Mouse (Mus musculus): ENCODE results near the gene Npnt.

Gene Npnt

DNA sequence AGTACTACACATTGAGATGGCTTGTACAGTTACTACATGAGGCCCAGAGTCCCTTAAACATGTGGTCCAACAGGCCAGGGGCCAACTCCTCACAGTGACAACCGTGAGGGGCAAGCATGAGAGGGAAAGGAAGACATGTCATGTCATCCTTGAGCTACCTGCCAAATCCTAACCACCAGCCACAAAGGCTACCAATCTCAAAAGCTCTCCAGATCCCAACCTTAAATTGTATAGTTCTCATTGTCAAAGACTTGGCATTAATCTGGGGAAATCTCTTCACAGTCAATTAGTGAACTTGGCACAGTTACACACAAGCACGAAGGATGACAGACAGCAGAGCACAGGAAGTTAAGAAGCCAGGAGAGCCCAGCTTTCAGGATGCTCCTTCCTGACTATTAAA, 15.4 kb downstream of the Npnt start:
- no peak for DNase-seq

DNA sequence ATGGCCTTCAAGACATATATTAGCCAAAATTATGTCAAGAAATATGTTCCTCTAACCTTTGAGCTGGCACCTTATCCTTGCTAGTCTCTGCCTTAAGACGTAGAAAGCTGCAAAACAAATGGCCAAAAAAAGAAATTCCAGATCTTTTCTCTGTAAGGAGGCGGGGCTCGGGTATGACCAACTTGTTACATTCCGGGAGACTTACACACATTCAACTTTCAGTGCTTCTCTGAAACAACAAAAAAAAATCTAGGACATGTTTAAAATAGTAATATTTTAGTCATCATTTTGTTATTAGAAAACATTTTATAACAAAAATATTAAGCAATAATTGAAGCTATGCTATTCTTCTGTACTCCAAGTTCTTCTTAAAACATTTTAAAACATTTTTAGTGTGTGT, 18.6 kb downstream of the Npnt start:
- no peak for DNase-seq

DNA sequence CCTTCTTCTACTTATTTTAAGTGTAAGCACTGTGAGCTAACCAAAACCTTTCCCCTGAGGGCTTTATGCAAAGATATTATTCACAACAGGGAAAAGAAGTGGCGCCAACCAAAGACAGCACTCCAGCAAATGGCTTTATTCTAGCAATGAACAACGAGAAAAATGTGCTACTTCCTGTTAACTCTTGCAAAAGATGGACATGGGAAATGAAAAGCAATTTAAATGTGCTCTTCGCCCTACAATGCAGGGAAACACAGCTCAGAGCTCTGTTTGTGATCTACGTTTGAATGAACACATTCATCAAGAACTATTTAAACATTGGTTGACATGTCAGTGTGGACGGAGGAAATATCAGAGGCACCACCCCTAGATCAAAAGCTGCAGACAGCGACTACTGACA, 20.2 kb downstream of the Npnt start:
- no peak for DNase-seq

- no peak for DNase-seq
Observed at GRCm38 (mm10) chr3:132928186-132928585, 21.9 kb downstream of the Npnt start.

- no peak for DNase-seq
Observed at GRCm38 (mm10) chr3:132919798-132920197, 30.3 kb downstream of the Npnt start.

DNA sequence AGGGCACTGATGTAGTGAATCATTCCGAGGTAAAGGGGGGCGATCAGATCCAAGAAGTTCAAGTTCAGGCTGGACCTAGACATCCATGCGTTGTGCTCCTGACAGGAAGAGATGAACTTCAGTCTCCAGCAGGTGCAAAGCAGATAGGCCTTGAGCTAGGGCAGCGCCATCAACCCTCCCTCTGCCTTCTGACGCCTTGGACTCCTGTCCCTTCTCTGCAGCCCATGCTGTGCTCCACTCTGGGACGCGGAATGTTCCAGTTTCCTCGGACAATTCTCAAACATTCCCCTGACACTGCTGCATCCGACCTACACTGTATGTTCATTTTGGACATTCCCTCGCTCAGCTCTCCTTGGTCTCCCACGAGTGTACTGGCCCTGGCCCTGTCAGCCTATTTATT, 30.9 kb downstream of the Npnt start:
- DNase-seq = no peak

- DNase-seq = no peak
Observed at GRCm38 (mm10) chr3:132917356-132918090, 32.6 kb downstream of the Npnt start.

DNA sequence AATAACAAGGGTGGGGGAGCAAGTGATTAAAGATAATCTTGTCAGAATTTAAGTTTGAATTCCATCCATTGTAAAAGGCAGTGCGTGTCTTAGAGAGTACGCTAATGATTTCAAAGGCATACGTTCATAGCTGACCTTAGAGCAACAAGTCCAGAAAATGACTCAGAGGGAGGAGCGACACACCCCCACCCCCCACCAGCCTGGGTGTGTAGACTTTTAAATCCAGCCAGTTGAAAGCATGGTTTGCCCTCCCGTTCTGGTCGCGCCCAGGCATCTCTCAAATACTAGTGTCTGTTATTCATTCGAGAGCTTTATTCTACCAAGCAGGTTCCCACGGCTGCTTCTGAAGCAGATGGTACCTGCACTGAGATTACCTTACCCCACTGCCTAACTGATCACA, 34.4 kb downstream of the Npnt start:
- DNase-seq = no peak

DNA sequence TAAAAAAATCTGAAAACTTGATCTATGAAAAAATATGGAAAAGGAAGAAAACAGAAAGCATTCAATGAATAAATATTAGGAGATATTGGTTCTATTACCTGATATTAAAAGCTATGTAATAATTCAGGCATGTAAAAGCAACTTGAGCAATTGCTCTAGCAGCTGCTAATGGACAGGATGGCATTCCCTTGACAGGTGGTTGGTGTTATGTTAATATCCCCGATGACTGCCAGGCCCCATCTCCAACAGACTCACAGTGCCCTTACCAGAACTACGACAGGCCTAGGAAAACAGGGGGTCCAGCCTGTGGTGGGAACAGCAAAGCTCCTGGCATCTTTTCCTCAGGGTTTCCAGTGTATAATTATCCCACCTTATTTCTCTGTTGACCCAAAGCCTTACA, 37.7 kb downstream of the Npnt start:
- no peak for DNase-seq

GRCm38 (mm10) chr3:132911716-132912115, 38.4 kb downstream of the Npnt start:
- DNase-seq = no peak

GRCm38 (mm10) chr3:132910727-132911126, 39.4 kb downstream of the Npnt start:
- DNase-seq = no peak

DNA sequence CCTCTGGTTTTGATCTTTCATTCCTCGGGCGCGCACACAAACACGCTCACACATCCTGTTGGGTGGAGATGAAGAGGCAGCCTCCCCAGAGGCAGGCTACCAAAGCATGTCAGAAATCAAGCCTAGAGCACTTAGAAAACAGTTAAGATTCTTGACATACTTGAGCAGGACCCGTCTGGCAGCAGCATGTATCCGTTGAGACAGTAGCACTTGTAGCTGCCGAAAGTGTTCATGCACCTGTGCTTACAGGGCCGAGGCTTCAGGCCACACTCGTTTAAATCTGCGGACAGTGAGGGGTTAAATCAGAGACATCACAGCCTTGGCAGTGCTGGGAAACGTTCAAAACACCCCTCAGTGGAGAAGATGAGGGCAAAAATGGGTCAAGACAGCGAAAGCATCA, 40.4 kb downstream of the Npnt start:
- no peak for DNase-seq

GRCm38 (mm10) chr3:132907506-132908203, 42.4 kb downstream of the Npnt start:
- DNase-seq = no peak

GRCm38 (mm10) chr3:132905224-132905930, 44.7 kb downstream of the Npnt start:
- DNase-seq = no peak

DNA sequence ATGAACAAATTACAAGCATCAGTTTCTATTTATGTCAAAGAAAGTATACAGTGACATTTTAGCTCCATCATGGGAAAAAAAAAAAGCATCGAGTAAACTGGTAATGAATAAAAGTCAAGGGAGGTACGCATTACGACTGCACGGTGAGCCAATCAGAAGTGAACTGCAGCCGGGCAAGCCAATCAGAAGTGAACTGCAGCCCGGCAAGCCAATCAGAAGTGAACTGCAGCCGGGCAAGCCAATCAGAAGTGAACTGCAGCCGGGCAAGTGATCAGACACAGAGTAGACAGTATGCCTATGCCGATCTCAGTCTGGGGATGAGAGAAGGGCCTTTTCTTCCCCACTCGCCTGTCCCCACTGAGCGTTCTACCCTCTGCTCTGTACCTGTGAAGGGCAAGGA, 46.7 kb downstream of the Npnt start:
- no peak for DNase-seq

- no peak for DNase-seq
Observed at GRCm38 (mm10) chr3:132902921-132903320, 47.2 kb downstream of the Npnt start.

GRCm38 (mm10) chr3:132902206-132902605, 47.9 kb downstream of the Npnt start:
- no peak for DNase-seq

GRCm38 (mm10) chr3:132897891-132898290, 52.2 kb downstream of the Npnt start:
- no peak for DNase-seq

GRCm38 (mm10) chr3:132897390-132897789, 52.7 kb downstream of the Npnt start:
- no peak for DNase-seq

DNA sequence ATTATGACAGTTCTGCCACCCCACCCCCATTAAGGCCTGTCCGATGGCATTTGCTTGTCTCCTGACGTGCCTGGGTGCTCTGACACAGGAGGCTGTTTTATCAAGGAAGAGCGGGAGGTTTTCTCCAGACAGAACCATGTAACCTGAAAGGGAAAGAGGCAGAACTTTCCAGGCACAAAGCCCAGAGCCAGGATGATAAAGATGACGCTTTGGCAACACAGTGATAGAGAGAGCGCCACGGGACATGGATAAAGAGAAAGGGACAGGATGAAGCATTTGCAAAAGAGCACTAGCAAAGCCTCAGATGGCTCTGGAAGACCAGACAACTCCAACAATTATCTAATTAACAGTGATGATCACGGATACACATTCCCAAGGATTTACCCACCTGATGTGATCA, 56.0 kb downstream of the Npnt start:
- no peak for DNase-seq

DNA sequence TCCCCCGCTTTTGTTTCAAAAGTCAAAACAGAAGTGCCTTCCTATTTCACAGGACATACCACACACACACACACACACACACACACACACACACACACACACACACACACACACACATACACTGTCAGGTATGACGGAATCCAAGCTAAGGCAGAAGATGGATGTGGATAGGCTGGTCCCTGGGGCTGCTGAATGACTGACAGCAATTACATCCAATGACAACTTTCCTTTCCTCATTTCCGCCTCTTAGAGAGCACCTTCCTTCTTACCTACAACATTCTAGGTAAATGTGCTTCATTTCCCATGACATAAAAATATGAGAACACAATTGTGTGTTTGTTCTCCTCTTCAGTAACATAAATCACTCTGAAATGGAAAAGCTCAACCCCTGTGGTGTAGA, 56.4 kb downstream of the Npnt start:
- no peak for DNase-seq

GRCm38 (mm10) chr3:132893044-132893443, 57.0 kb downstream of the Npnt start:
- no peak for DNase-seq

GRCm38 (mm10) chr3:132892481-132892880, 57.6 kb downstream of the Npnt start:
- DNase-seq = no peak

All from thymus, postnatal 36 days (tissue).